Comparison of ENCODE assay signal across 21 mouse cellular contexts in genomic region chr7:128365096-128365715, GRCm38 (mm10). TPM values are rescaled to one million over a fixed set of nuclear protein-coding genes. Genes with fewer than 3 reads are reported as not detected.
DNase-seq lines count a peak whose midpoint lies in the region; ATAC-seq and TF ChIP-seq lines count a peak whose summit lies in the region.
"Had no signal": no experiment of that assay in that cellular context is flagged by ENCODE, and none has a peak within 500 bp of the region (broad histone marks: within the 10 kb centered on the region; RNA-seq: fewer than 3 reads in every experiment).

No protein-coding gene starts in this region.

- H3K27ac ChIP-seq in intestine, postnatal 0 days (ENCODE audit: low read depth, low read length): no peak overlapping the region
- no peak overlapping the region for H3K27ac ChIP-seq in intestine, embryonic 15.5 days
- 0 out of 2 replicates have a peak overlapping the region, but pooled peaks have one; percentile 11 for H3K27ac ChIP-seq in lung, postnatal 0 days (ENCODE audit: low read length)
- H3K27ac ChIP-seq: forebrain, embryonic 10.5 days; hindbrain, embryonic 14.5 days; limb, embryonic 13.5 days; liver, embryonic 14.5 days; midbrain, embryonic 13.5 days; neural tube, embryonic 13.5 days had no signal

- peak; percentile 44 for DNase-seq in lung, postnatal 0 days (ENCODE audit: low spot score)
- DNase-seq in lung, adult 2 months: no peak
- DNase-seq in NIH3T3 (ENCODE audit: low read depth): peak; percentile 23
- DNase-seq in lung, postnatal 14 days: peak; percentile 35
- DNase-seq in heart, postnatal 36 days: no peak
- DNase-seq in spleen, postnatal 14 days (ENCODE audit: low spot score in 2 of 2): no peak
- DNase-seq: cerebellum, adult 18-20 months; forebrain, postnatal 0 days; kidney, adult 11 months; thymus, postnatal 4 days had no signal

- H3K9me3 ChIP-seq in intestine, postnatal 0 days (ENCODE audit: control insufficient read depth): no peaks in the 10 kb centered on the region
- no peaks in the 10 kb centered on the region for H3K9me3 ChIP-seq in intestine, embryonic 15.5 days
- H3K9me3 ChIP-seq in lung, postnatal 0 days (ENCODE audit: low read length): no peaks in the 10 kb centered on the region
- H3K9me3 ChIP-seq: forebrain, embryonic 10.5 days; limb, embryonic 13.5 days; midbrain, embryonic 13.5 days; neural tube, embryonic 13.5 days had no signal

- H3K4me2 ChIP-seq in intestine, postnatal 0 days (replicated peaks; ENCODE audit: low read depth): no peak overlapping the region
- H3K4me2 ChIP-seq in intestine, embryonic 15.5 days (replicated peaks): no peak overlapping the region
- no peak overlapping the region for H3K4me2 ChIP-seq in lung, postnatal 0 days (replicated peaks; ENCODE audit: low read depth, low read length)
- H3K4me2 ChIP-seq: heart, embryonic 11.5 days; hindbrain, embryonic 14.5 days; limb, embryonic 13.5 days; midbrain, embryonic 13.5 days; neural tube, embryonic 13.5 days had no signal

- no peak for TF ChIP-seq EP300 in lung, postnatal 0 days (IDR thresholded peaks at IDR 0.05)

- H3K9ac ChIP-seq in intestine, postnatal 0 days (ENCODE audit: low read depth, low read length): no peak overlapping the region
- H3K9ac ChIP-seq in intestine, embryonic 15.5 days: no peak overlapping the region
- H3K9ac ChIP-seq in lung, postnatal 0 days (replicated peaks; ENCODE audit: low read depth): no peak overlapping the region
- H3K9ac ChIP-seq: forebrain, postnatal 0 days; hindbrain, embryonic 14.5 days; limb, embryonic 13.5 days; liver, embryonic 14.5 days; midbrain, embryonic 13.5 days; neural tube, embryonic 13.5 days had no signal

- H3K4me3 ChIP-seq in intestine, postnatal 0 days (ENCODE audit: low read depth, low read length): no peak overlapping the region
- H3K4me3 ChIP-seq in intestine, embryonic 15.5 days (replicated peaks): no peak overlapping the region
- H3K4me3 ChIP-seq in lung, postnatal 0 days (ENCODE audit: low read depth, low read length): no peak overlapping the region
- H3K4me3 ChIP-seq in lung, adult 2 months (replicated peaks; ENCODE audit: extremely low read depth, low read depth, low read length): no peak overlapping the region
- H3K4me3 ChIP-seq: forebrain, embryonic 10.5 days; limb, embryonic 13.5 days; midbrain, embryonic 13.5 days; neural tube, embryonic 13.5 days had no signal

- TF ChIP-seq CTCF in intestine, postnatal 0 days (IDR thresholded peaks at IDR 0.05; ENCODE audit: low read depth): peak; percentile 42; the same call in 1 of the 2 replicates
- peak; percentile 55 for TF ChIP-seq CTCF in lung, postnatal 0 days (IDR thresholded peaks at IDR 0.05)
- TF ChIP-seq CTCF in lung, adult 2 months (IDR thresholded peaks at IDR 0.05; ENCODE audit: insufficient read depth, low read length): no peak

- H3K4me1 ChIP-seq in intestine, postnatal 0 days (replicated peaks; ENCODE audit: control insufficient read depth, insufficient read depth, low read length): no peaks in the 10 kb centered on the region; the same call in 1 of the 2 replicates
- H3K4me1 ChIP-seq in intestine, embryonic 15.5 days (replicated peaks): no peaks in the 10 kb centered on the region
- H3K4me1 ChIP-seq in lung, postnatal 0 days (ENCODE audit: insufficient read depth, low read depth, low read length): peaks cover 5% of the 10 kb centered on the region; the same call in 1 of the 2 replicates
- peaks cover 4% of the 10 kb centered on the region; the same call in 1 of the 2 replicates for H3K4me1 ChIP-seq in lung, adult 2 months (ENCODE audit: control insufficient read depth, insufficient read depth, low read length)
- H3K4me1 ChIP-seq: forebrain, embryonic 10.5 days; limb, embryonic 13.5 days; midbrain, embryonic 13.5 days had no signal

- intact Hi-C loops in heart, postnatal 36 days (cut with DNase I): no loop called here

- H3K36me3 ChIP-seq in intestine, postnatal 0 days (ENCODE audit: control insufficient read depth, insufficient read depth): no peaks in the 10 kb centered on the region
- H3K36me3 ChIP-seq in intestine, embryonic 15.5 days: no peaks in the 10 kb centered on the region
- no peaks in the 10 kb centered on the region for H3K36me3 ChIP-seq in lung, postnatal 0 days (ENCODE audit: insufficient read depth, low read length)
- H3K36me3 ChIP-seq: forebrain, embryonic 10.5 days; limb, embryonic 13.5 days; midbrain, embryonic 13.5 days; neural tube, embryonic 13.5 days had no signal

- no peaks in the 10 kb centered on the region for H3K27me3 ChIP-seq in intestine, postnatal 0 days (replicated peaks; ENCODE audit: control insufficient read depth, insufficient read depth, low read length)
- no peaks in the 10 kb centered on the region for H3K27me3 ChIP-seq in intestine, embryonic 15.5 days (replicated peaks)
- H3K27me3 ChIP-seq in lung, postnatal 0 days (replicated peaks; ENCODE audit: insufficient read depth, low read length): no peaks in the 10 kb centered on the region
- H3K27me3 ChIP-seq: limb, embryonic 13.5 days; midbrain, embryonic 13.5 days; neural tube, embryonic 13.5 days; Patski had no signal

- WGBS in intestine, postnatal 0 days: 59% methylated on average over 4 of the region's 4 CpGs
- WGBS in intestine, embryonic 15.5 days: 47% methylated on average over 4 of the region's 4 CpGs
- 42% methylated on average over 4 of the region's 4 CpGs for WGBS in lung, postnatal 0 days
- 37% methylated on average over 4 of the region's 4 CpGs for WGBS in lung, adult 2 months

- no peak for TF ChIP-seq POLR2A in lung, adult 2 months (IDR thresholded peaks at IDR 0.05; ENCODE audit: borderline replicate concordance, extremely low read depth, low read depth, low read length)

- no peak for ATAC-seq in intestine, postnatal 0 days
- no peak for ATAC-seq in intestine, embryonic 15.5 days
- ATAC-seq in lung, postnatal 0 days: peak; percentile 9; the same call in 1 of the 2 replicates
- ATAC-seq: activated CD4-positive, CD25-positive, alpha-beta regulatory T cell, adult 4 months; forebrain, postnatal 0 days; midbrain, embryonic 13.5 days; Patski had no signal

RNA-seq across cellular contexts. Expression of gene Rgs10, which starts 53.4 kb away (rescaled TPM):
- polyA plus RNA-seq in intestine, postnatal 0 days (2015; fragmentation: Nextera tagmentation; extraction: Ambion mirVana): 20.9 and 23.8 TPM in 2 replicates
- polyA plus RNA-seq in intestine, embryonic 15.5 days (2015; fragmentation: Nextera tagmentation; extraction: Ambion mirVana): 26.4 and 30.5 TPM in 2 replicates
- polyA plus RNA-seq in lung, postnatal 0 days (2015; fragmentation: Nextera tagmentation; extraction: Ambion mirVana): 38.7 and 43.1 TPM in 2 replicates
- 11.1 and 13.7 TPM in 2 replicates for polyA plus RNA-seq in lung, adult 2 months (2012; rRNA removed)
- total RNA-seq in heart, postnatal 36 days (2021): 10 to 100 TPM in 1 of 2 experiments, 1 to 10 TPM in 1; 9.5 to 12.1 TPM

Comparison
In these comparisons a context has a peak if more than half of its experiments do, and no peak if none do; other contexts are left out.
1. DNase-seq: peak in lung, postnatal 0 days (single experiment), NIH3T3 (single experiment) and lung, postnatal 14 days (single experiment); none in lung, adult 2 months (single experiment), heart, postnatal 36 days (0 of 2) and spleen, postnatal 14 days (0 of 2).